Mouse (Mus musculus): Measurements from ENCODE around the gene Spg7. TPM values are rescaled to one million over a fixed set of nuclear protein-coding genes. Genes with fewer than 3 reads are reported as not detected.

Spg7 gene
- polyA plus RNA-seq, 1 experiment: 173 TPM

DNA sequence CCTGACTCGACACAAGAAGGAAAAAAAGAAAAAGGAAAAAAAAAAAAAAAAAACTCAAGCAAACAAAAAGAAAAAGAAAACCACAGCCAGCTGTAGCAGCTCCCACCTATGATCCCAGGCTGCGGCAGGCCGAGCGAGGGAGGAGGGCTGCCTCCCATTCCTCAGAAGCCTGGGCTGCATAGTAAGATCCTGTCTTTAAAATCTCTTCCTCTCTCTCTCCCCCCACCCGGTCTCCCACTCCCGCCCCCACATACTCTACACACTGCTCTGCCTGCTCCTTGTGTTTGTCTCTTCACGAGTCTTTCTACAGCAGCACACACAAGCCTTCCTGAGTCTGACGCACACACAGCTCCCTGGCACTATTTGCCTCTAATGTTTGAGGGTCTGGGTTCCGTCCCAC, 59.3 kb downstream of the Spg7 start:
- Histone ChIP-seq H3K27ac (replicated peaks; ENCODE audit: low read depth, low read length) (no peak overlapping the region), H3K4me1 (ENCODE audit: control insufficient read depth, insufficient read depth, insufficient read length, low read length) (peaks cover 6% of the 10 kb centered on the region), H3K4me3 (ENCODE audit: insufficient read depth, low read depth, low read length) (no peak overlapping the region)

DNA sequence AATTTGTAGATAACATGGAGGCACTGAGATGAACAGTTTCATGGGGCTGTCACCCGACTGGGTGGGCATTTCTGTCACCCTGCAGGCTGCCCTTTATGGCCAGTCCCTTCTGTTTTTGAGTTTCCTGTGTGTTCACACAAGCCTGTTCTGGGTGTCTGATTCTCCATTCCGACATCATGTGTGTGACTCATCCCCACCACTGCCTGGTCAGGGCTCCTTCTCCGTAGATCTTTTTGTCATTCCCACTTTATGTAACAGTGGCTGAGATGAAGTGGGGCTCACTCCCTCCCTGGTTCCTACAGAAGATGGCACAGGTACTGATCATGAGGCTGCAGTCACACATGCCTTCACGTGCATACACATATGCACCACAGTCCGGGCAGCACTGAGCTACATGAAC, 59.9 kb downstream of the Spg7 start:
- H3K4me1 ChIP-seq (ENCODE audit: control insufficient read depth, insufficient read depth, insufficient read length, low read length): peaks cover 1% of the 10 kb centered on the region
- H3K27ac ChIP-seq (replicated peaks; ENCODE audit: low read depth, low read length): no peak overlapping the region
- no peak overlapping the region for H3K4me3 ChIP-seq (ENCODE audit: insufficient read depth, low read depth, low read length)

DNA sequence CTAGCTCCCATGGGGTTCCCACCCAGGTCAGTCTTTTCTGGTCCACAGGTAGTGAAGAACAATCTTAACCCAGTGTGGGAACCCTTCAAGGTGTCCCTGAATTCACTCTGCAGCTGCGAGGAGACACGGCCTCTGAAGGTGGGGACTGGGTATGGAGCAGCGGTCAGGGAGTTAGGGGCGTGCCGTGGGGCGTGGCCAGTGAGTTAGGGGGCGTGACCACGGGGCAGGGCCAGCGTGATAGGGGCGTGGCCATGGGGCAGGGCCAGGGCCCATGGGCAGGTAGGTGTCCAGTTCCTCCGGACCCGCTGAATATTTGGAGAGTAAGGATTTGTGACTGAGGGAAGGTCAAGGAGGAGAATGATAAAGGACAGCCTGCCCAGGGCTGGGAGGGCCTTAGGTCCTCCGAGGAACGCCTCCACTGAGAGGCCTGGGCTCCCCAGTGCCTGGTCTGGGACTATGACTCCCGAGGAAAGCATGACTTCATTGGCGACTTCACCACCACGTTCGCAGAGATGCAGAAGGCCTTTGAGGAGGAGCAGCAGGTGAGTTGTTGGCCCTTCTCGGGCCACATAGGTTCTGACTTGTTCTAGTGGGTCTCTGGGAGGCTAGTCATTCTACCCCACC, 63.6 kb downstream of the Spg7 start:
- peak overlapping the region; percentile 10 for H3K4me3 ChIP-seq (ENCODE audit: insufficient read depth, low read depth, low read length)

DNA sequence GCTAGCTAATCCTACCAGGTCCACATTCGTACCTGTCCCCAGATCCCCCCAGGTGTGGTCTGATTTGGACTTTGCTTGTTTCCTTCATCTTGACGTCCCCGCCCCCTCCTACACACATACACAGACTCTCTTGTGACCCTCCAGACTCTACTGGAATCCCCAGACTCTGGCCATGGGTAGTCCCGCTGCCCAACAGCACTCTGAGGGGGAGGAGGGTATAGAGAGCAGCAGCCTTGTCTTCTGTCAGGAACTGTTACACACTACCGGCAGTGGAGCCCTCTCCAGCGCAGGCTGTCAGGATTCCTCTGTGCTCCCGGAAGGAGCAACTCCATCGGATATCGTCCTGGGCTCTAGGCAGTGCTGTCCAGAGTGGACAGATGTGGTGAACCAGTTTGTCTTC, 68.3 kb downstream of the Spg7 start:
- Histone ChIP-seq H3K27ac (replicated peaks; ENCODE audit: low read depth, low read length) (no peak overlapping the region; the same call in 1 of the 2 replicates), H3K4me1 (ENCODE audit: control insufficient read depth, insufficient read depth, insufficient read length, low read length) (no peaks in the 10 kb centered on the region), H3K4me3 (ENCODE audit: insufficient read depth, low read depth, low read length) (no peak overlapping the region)

More for the DNA sequence above, 63.6 kb downstream of the Spg7 start:
- Histone ChIP-seq H3K27ac (replicated peaks; ENCODE audit: low read depth, low read length) (no peak overlapping the region), H3K4me1 (ENCODE audit: control insufficient read depth, insufficient read depth, insufficient read length, low read length) (no peaks in the 10 kb centered on the region)

DNA sequence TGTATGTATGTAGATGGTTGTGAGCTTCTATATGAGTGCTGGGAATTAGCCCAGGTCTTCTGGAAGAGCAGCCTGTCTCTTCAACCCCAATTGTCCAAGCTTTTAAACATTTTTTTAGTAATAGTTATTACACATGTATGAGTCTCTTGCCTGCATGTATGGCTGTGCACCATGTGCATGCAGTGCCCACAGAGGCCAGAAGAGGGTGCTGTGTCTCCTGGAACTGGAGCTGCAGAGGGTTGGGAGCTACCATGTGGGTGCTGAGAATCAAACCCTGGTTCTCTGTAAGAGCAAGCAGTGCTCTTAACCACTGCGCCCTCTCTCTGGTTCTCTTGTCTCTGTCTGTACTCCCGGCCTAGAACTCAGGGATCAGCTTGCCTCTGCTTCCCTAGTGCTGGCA, 70.2 kb downstream of the Spg7 start:
- H3K4me3 ChIP-seq (ENCODE audit: insufficient read depth, low read depth, low read length): no peak overlapping the region
- H3K27ac ChIP-seq (replicated peaks; ENCODE audit: low read depth, low read length): no peak overlapping the region
- H3K4me1 ChIP-seq (ENCODE audit: control insufficient read depth, insufficient read depth, insufficient read length, low read length): no peaks in the 10 kb centered on the region

DNA sequence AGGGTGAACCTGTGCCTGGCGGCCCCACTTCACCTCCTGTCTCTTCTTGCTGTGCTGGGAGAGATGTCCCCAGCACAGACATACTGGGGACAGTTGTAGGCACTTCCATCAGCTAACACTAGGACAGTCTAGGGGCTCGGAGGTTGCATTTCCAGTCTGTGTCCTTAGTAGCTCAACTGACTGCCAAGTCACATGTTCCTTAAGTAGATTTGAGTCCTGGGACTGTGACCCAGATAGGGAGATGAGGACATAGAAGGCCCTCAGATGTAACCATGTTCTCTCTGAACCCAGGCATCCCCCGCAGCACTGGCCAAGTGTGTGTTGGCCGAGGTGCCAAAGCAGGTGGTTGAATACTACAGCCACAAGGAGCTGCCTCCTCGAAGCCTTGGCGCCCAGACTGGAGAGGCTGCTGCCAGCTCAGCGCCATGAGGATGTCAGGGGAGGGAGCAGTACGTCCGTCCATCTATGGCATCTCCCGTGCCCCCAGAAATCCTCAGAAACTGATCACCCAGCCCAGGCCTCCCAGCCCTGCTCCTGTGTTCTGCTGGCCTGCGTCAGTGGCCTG, 71.5 kb downstream of the Spg7 start:
- Histone ChIP-seq H3K4me1 (ENCODE audit: control insufficient read depth, insufficient read depth, insufficient read length, low read length) (no peaks in the 10 kb centered on the region), H3K4me3 (ENCODE audit: insufficient read depth, low read depth, low read length) (no peak overlapping the region), H3K27ac (replicated peaks; ENCODE audit: low read depth, low read length) (no peak overlapping the region)

DNA sequence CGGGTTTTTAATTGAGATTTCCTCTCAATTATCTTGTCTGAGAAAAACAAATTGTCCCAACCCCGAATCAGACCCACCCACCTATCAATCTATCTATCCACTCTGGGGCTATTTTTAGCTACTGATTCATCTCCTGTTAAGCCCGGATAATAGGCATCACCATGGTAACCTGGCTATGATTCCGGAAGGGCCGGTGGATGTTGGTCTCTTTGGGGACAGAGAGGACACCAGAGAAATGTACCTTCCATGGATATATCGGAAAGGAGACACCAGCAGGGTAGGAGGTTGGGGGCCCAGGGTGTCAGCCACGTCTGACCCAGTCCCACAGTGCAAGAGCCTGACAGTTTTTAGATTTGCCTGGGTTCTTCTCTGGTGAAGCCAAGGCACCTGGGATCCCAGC, 72.7 kb downstream of the Spg7 start:
- no peak overlapping the region for H3K4me3 ChIP-seq (ENCODE audit: insufficient read depth, low read depth, low read length)
- no peak overlapping the region for H3K27ac ChIP-seq (replicated peaks; ENCODE audit: low read depth, low read length)

DNA sequence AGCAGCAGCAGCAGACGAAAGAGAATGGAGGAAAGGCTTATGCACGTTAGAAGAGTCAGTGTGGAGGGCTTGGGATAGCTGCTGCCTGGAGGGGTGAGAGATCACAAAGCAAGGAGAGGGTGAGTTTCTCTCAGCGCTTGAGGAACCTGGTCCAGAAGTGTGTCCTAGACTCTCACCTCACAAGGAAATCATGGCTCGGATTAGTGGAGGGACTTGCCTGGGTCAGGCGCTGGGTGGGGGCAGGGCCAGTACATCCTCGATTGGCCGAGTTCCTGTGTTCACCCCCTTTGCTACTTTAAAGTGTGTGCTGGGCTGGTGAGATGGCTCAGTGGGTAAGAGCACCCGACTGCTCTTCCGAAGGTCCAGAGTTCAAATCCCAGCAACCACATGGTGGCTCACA, 73.1 kb downstream of the Spg7 start:
- H3K27ac ChIP-seq (replicated peaks; ENCODE audit: low read depth, low read length): no peak overlapping the region
- no peaks in the 10 kb centered on the region for H3K4me1 ChIP-seq (ENCODE audit: control insufficient read depth, insufficient read depth, insufficient read length, low read length)
- no peak overlapping the region for H3K4me3 ChIP-seq (ENCODE audit: insufficient read depth, low read depth, low read length)

More for the DNA sequence above, 72.7 kb downstream of the Spg7 start:
- H3K4me1 ChIP-seq (ENCODE audit: control insufficient read depth, insufficient read depth, insufficient read length, low read length): no peaks in the 10 kb centered on the region

DNA sequence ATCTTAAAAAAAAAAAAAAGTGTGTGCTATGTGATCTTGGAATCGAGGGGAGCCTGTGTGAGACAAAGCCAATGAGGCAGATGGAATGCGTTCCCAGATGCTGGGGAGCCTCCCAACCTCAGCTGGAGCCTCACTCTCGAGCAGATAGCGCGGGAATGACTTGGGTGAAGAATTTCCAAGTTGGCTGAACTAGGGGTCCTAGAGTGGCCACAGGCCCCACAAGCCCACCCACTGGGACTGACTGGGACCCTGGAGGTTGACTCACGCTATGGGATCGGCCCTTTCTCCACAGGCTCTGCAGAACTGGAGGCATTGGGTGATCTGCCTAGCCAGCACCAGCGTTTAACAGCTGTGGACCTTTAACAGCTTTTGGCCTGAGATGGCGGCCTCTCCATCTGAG, 73.5 kb downstream of the Spg7 start:
- no peak overlapping the region for H3K27ac ChIP-seq (replicated peaks; ENCODE audit: low read depth, low read length)

DNA sequence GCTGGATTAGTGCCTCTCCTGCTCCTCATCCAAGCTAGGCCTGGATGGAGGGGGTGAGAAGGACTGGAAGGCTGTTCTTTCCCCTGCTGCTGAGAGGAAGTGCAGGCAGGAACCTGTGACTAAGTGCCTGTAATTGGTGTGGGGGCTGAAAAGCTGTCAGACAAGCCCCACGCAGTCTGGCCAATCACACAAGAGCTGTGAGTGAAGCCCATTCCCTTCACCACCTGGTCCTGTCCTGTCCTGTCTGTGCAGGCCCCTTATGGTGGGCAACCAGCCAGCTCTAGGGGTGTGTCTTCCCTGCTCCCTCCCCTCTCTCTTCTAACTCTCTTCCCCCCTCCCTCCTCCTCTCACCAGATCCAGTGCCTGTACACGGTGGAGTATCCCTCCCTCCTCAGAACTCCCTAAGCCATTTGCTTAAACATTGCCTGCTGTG, 74.9 kb downstream of the Spg7 start:
- H3K4me3 ChIP-seq (ENCODE audit: insufficient read depth, low read depth, low read length): no peak overlapping the region
- H3K27ac ChIP-seq (replicated peaks; ENCODE audit: low read depth, low read length): no peak overlapping the region
- H3K4me1 ChIP-seq (ENCODE audit: control insufficient read depth, insufficient read depth, insufficient read length, low read length): peaks cover 3% of the 10 kb centered on the region; the same call in 1 of the 2 replicates

More for the DNA sequence above, 73.5 kb downstream of the Spg7 start:
- H3K4me3 ChIP-seq (ENCODE audit: insufficient read depth, low read depth, low read length): no peak overlapping the region
- no peaks in the 10 kb centered on the region for H3K4me1 ChIP-seq (ENCODE audit: control insufficient read depth, insufficient read depth, insufficient read length, low read length)

DNA sequence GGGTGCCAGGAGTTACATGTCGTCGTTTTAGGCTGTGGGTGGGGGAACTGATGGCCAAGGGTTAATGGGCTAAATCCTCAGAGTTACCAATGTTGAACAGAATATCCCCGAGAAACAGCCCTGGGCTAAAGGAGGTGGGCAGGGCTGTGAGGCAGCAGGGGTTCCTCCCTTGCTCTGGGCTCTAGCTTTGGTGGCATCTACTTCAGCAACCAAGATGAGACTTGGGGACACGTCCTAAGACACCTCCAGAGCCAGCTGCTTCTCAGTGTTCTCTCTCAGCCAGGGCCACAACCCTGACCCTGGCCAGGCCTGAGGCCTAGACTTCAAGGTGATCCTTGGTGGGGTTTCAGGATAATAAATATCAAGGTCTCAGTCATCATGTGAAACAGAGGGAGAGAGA, 76.0 kb downstream of the Spg7 start:
- H3K27ac ChIP-seq (replicated peaks; ENCODE audit: low read depth, low read length): no peak overlapping the region
- H3K4me3 ChIP-seq (ENCODE audit: insufficient read depth, low read depth, low read length): no peak overlapping the region
- peaks cover 3% of the 10 kb centered on the region; the same call in 1 of the 2 replicates for H3K4me1 ChIP-seq (ENCODE audit: control insufficient read depth, insufficient read depth, insufficient read length, low read length)

DNA sequence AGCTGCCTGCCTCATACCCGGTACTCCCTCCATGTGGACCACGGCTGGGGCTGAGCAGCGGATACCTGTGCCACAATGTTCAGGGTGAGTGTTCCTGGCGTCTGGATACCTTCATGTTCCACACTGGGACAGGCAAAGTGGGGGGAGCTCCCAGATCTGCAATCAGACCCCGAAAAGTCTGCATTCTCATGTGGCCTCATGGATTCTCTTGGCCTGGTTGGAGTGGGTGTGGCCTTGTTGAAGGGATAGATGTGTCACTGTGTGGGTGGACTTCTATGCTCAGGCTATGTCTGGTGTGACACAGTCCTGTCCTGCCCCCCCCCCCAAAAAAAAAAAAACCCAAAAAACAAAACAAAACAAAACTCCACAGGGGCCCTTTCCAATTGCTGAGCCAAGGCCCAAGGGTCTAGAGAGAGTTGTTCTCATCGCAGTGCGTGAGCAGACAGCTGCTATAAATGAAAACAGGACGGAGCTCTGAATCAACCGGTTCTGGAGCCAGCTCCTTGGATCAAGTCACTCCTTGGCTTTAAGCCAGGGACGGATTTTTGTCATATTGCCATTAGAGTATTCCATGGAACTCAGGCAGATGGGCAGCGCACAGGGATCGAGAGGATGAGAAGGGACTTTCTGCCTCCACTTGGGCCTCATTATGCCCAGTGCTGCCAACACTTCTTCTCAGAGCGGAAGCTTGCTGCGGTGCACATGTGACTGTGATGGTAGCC, 79.2 kb downstream of the Spg7 start:
- Histone ChIP-seq H3K4me1 (ENCODE audit: control insufficient read depth, insufficient read depth, insufficient read length, low read length) (peaks cover 3% of the 10 kb centered on the region; the same call in 1 of the 2 replicates), H3K27ac (replicated peaks; ENCODE audit: low read depth, low read length) (peak overlapping the region; percentile 53), H3K4me3 (ENCODE audit: insufficient read depth, low read depth, low read length) (no peak overlapping the region)

DNA sequence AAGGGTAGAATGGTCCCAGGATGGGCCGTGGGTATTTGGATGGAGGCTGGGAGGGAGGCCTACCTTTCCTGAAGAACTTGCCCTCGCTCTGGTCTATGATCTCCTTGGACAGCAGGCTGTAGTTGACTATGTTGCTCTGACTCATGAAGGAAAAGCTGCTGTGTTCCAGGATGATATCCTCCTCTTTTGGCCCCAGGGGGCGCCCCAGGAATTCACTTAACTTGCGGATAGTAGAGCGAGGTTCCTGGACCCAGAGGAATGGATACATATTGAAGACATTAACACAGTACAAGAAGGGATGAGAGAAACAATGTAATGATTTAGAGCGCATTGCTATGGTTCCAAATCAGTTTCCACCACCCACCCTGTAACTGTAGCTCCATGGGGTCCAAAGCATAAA, 82.5 kb downstream of the Spg7 start:
- Histone ChIP-seq H3K4me3 (ENCODE audit: insufficient read depth, low read depth, low read length) (no peak overlapping the region), H3K4me1 (ENCODE audit: control insufficient read depth, insufficient read depth, insufficient read length, low read length) (peaks cover 3% of the 10 kb centered on the region; the same call in 1 of the 2 replicates), H3K27ac (replicated peaks; ENCODE audit: low read depth, low read length) (no peak overlapping the region)

DNA sequence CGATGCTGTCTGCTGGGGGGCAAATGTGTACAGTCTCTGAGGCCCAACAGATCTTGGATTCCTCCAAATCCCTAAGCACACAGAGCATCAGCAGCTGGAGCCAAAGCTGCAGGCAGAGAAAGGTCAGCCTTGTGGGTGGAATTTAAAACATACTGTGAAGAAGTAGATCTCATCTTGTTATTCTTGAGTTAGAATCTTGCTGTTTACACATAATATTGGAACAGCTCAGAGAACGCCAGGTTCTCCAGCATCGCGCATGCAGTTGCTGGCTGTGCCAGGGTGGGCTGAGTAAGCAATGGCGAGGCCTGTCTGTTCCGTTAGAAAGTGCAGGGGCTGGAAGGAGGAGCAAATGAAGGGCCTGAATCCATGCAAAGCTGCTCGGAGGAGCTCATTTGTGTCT, 83.6 kb downstream of the Spg7 start:
- Histone ChIP-seq H3K4me1 (ENCODE audit: control insufficient read depth, insufficient read depth, insufficient read length, low read length) (peaks cover 5% of the 10 kb centered on the region), H3K27ac (replicated peaks; ENCODE audit: low read depth, low read length) (0 out of 2 replicates have a peak overlapping the region, but pooled peaks have one; percentile 8), H3K4me3 (ENCODE audit: insufficient read depth, low read depth, low read length) (no peak overlapping the region)
